Mouse (Mus musculus): ENCODE results near the gene Kcnj12. TPM values are rescaled to one million over a fixed set of nuclear protein-coding genes. Genes with fewer than 3 reads are reported as not detected.

Gene Kcnj12
- total and polyA plus RNA-seq, 3 experiments = not detected

DNA sequence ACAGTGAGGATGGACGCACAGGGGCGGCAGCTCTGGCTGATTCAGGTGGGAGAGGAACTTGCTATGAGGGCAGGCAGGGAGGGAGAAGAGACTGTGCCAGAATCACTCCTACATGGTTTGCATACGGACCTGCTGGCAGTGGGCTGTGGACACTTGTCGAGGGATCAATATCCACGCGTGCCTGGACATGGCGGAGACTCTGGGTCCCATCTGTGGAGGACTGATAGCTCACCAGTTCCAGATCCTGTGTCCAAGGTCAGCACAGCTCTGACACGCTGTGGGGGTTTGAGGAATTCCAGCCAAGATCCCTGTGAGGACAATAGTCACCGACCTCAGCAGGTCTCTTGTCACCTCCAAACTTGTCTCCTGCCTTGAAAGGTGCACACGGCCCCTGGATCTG is 87.7 kb downstream of the Kcnj12 start:
- H3K9me3 ChIP-seq (replicated peaks) = no peaks in the 10 kb centered on the region
- TF ChIP-seq TAL1 (conservative IDR thresholded peaks at IDR 0.05; ENCODE audit: low read depth, low read length) (no peak), GATA1 (IDR thresholded peaks at IDR 0.05; ENCODE audit: borderline replicate concordance, low read length) (no peak), POLR2AphosphoS5 (IDR thresholded peaks at IDR 0.05; ENCODE audit: insufficient replicate concordance, low read depth, low read length) (no peak), GATA2 (IDR thresholded peaks at IDR 0.05; ENCODE audit: borderline replicate concordance, low read depth, low read length) (no peak), CTCF (IDR thresholded peaks at IDR 0.05; ENCODE audit: low read depth, low read length) (no peak)
- DNase-seq (ENCODE audit: low spot score) (no peak), ATAC-seq (ENCODE audit: extremely low read depth, insufficient number of reproducible peaks, low FRiP score, poor library complexity, severe bottlenecking) (no peak)
- no peak overlapping the region for H3K4me3 ChIP-seq (ENCODE audit: low read depth, low read length)
- no peaks in the 10 kb centered on the region for H3K36me3 ChIP-seq (replicated peaks)
- peaks cover 23% of the 10 kb centered on the region for H3K27me3 ChIP-seq (ENCODE audit: insufficient read depth, low read length)
- no peaks in the 10 kb centered on the region for H3K4me1 ChIP-seq (ENCODE audit: insufficient read depth, low read depth, low read length)

DNA sequence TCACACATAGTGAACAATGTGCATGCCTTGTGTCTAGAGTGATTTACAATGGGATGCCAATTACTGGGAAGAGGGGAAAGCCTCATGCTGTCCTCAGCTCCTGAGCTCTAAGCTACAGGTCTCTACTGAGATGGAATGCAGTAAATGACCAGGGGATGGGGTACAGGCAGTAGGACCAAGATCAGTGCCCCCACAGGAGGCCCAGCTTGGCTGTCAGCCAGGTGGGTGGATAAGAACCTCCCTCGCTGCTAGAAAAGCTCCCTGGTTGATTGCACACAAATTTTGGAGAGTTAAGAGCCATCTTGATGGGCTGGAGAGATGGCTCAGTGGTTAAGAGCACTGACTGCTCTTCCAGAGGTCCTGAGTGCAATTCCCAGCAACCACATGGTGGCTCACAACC is 88.6 kb downstream of the Kcnj12 start:
- DNase-seq (ENCODE audit: low spot score) (no peak), ATAC-seq (ENCODE audit: extremely low read depth, insufficient number of reproducible peaks, low FRiP score, poor library complexity, severe bottlenecking) (no peak)
- TF ChIP-seq CTCF (IDR thresholded peaks at IDR 0.05; ENCODE audit: low read depth, low read length) (no peak), GATA1 (IDR thresholded peaks at IDR 0.05; ENCODE audit: borderline replicate concordance, low read length) (no peak)
- Histone ChIP-seq H3K4me3 (ENCODE audit: low read depth, low read length) (no peak overlapping the region), H3K36me3 (replicated peaks) (no peaks in the 10 kb centered on the region), H3K9me3 (replicated peaks) (no peaks in the 10 kb centered on the region), H3K27me3 (ENCODE audit: insufficient read depth, low read length) (peaks cover 19% of the 10 kb centered on the region), H3K4me1 (ENCODE audit: insufficient read depth, low read depth, low read length) (no peaks in the 10 kb centered on the region)

DNA sequence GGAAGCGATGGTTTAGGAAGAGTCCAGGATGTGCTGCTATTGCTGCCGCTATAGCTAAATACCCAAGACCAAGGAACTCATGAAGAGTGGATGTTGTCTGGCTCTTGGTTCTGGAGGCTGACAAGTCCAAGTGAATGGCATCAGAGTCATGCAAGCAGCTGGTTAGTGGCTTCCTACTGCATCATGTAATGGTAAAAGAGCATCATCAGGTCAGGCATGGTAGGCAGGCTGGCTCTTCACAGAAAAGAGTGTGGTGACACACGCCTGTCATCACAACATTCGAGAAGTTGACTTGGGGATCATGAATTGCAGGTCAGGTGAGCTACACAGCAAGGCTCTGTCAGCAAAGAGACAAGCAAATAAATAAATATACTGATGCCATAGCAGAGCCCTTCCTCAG is 89.1 kb downstream of the Kcnj12 start:
- no peaks in the 10 kb centered on the region for H3K4me1 ChIP-seq (ENCODE audit: insufficient read depth, low read depth, low read length)
- H3K36me3 ChIP-seq (replicated peaks) = no peaks in the 10 kb centered on the region
- no peaks in the 10 kb centered on the region for H3K9me3 ChIP-seq (replicated peaks)
- H3K4me3 ChIP-seq (ENCODE audit: low read depth, low read length) = no peak overlapping the region
- TF ChIP-seq POLR2AphosphoS5 (IDR thresholded peaks at IDR 0.05; ENCODE audit: insufficient replicate concordance, low read depth, low read length) (no peak), GATA1 (IDR thresholded peaks at IDR 0.05; ENCODE audit: borderline replicate concordance, low read length) (no peak)
- DNase-seq (ENCODE audit: low spot score) (no peak), ATAC-seq (ENCODE audit: extremely low read depth, insufficient number of reproducible peaks, low FRiP score, poor library complexity, severe bottlenecking) (no peak)
- H3K27me3 ChIP-seq (ENCODE audit: insufficient read depth, low read length) = peaks cover 18% of the 10 kb centered on the region

DNA sequence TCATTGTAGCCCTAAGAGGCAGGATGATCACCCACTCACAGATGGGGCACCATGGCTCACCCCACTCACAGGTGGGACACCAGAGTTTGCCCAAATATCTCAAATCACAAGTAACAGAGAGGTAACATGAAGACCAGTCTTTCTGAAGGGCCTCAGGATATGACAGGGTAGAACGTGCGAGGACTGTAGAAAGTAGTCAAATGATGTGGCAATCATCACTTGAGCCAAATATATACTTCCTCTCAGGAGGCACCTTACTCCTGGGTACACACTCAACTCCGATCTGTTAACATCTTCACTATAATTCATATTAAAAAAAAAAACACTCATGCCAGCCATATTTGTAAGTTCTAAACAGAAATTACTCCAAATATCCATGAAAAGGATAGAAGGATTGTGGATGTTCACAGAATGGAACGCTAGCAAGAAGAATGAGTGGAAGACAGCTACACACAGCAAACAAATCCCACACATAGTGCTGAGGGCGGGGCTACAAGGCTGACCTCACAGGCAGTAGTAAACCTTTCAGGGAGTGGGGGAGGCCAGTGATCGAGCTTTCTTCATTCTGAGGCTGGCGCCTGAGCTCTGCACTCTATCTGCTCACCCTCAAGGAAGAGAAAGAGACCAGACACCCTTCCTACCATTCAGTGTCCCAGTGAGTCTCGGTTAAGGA is 90.1 kb downstream of the Kcnj12 start:
- TF ChIP-seq TAL1 (conservative IDR thresholded peaks at IDR 0.05; ENCODE audit: low read depth, low read length) = no peak
- TF ChIP-seq GATA1 (IDR thresholded peaks at IDR 0.05; ENCODE audit: borderline replicate concordance, low read length) = no peak
- no peak for TF ChIP-seq CTCF (IDR thresholded peaks at IDR 0.05; ENCODE audit: low read depth, low read length)
- TF ChIP-seq GATA2 (IDR thresholded peaks at IDR 0.05; ENCODE audit: borderline replicate concordance, low read depth, low read length) = no peak
- TF ChIP-seq POLR2AphosphoS5 (IDR thresholded peaks at IDR 0.05; ENCODE audit: insufficient replicate concordance, low read depth, low read length) = no peak
- Histone ChIP-seq H3K9me3 (replicated peaks) (no peaks in the 10 kb centered on the region), H3K27me3 (ENCODE audit: insufficient read depth, low read length) (peaks cover 18% of the 10 kb centered on the region), H3K4me1 (ENCODE audit: insufficient read depth, low read depth, low read length) (no peaks in the 10 kb centered on the region), H3K36me3 (replicated peaks) (no peaks in the 10 kb centered on the region), H3K4me3 (ENCODE audit: low read depth, low read length) (no peak overlapping the region)
- DNase-seq (ENCODE audit: low spot score) (no peak), ATAC-seq (ENCODE audit: extremely low read depth, insufficient number of reproducible peaks, low FRiP score, poor library complexity, severe bottlenecking) (no peak)

DNA sequence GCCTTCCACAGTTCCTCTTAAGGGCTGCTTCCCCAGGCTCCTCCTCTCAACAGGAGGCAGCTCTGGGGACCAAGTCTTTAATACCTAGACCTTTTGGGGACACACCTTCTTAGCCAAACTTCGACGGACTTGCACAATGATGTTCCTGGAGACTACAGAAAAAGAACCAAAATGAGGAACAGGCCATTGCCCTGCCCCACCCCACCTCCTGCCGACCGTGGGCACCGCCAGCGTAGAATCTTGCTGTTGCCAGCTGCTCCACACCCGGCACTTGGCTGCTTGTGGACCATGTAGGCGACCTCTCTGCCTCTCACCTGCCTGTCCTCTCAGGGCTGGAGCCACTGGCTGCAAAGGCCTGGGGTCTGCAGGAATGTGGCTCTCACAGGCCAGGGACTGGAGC is 93.9 kb downstream of the Kcnj12 start:
- Histone ChIP-seq H3K27me3 (ENCODE audit: insufficient read depth, low read length) (peaks cover 16% of the 10 kb centered on the region; the same call in 1 of the 2 replicates), H3K4me3 (ENCODE audit: low read depth, low read length) (no peak overlapping the region), H3K36me3 (replicated peaks) (no peaks in the 10 kb centered on the region), H3K4me1 (ENCODE audit: insufficient read depth, low read depth, low read length) (no peaks in the 10 kb centered on the region), H3K9me3 (replicated peaks) (no peaks in the 10 kb centered on the region)
- DNase-seq (ENCODE audit: low spot score) = no peak
- ATAC-seq (ENCODE audit: extremely low read depth, insufficient number of reproducible peaks, low FRiP score, poor library complexity, severe bottlenecking) = no peak
- no peak for TF ChIP-seq GATA1 (IDR thresholded peaks at IDR 0.05; ENCODE audit: borderline replicate concordance, low read length)

DNA sequence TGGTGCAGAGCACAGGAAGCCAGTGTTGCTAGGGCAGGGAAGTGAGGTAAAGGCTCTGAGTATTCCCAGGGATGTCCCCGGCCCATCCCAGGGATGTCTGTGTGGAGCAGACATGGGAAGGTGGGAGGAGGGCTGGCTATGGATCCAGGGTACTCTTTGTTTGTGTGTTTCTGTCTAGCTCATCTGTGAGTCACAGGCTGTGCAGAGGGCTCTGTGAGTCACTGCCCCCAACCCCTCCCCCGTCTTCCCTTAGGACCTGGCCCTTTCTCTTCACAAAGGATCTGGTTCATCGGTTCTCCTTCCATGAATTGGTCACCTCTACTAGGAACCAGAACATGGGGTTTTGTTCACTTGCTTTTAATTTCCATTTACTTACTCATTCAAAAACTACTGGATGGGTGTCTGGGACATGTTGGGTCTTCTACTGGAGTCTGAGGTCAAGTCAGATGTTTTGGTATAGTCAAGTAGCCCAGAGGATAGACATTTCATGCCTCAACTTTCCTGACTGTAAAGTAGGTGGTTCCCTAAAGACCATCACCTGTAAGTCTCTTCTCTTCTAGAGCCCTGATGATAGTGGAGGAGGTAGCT is 97.7 kb downstream of the Kcnj12 start:
- Histone ChIP-seq H3K4me1 (ENCODE audit: insufficient read depth, low read depth, low read length) (no peaks in the 10 kb centered on the region), H3K36me3 (replicated peaks) (no peaks in the 10 kb centered on the region), H3K27me3 (ENCODE audit: insufficient read depth, low read length) (peaks cover 19% of the 10 kb centered on the region), H3K9me3 (replicated peaks) (no peaks in the 10 kb centered on the region), H3K4me3 (ENCODE audit: low read depth, low read length) (no peak overlapping the region)
- ATAC-seq (ENCODE audit: extremely low read depth, insufficient number of reproducible peaks, low FRiP score, poor library complexity, severe bottlenecking) (no peak), DNase-seq (ENCODE audit: low spot score) (no peak)
- no peak for TF ChIP-seq GATA2 (IDR thresholded peaks at IDR 0.05; ENCODE audit: borderline replicate concordance, low read depth, low read length)
- no peak for TF ChIP-seq CTCF (IDR thresholded peaks at IDR 0.05; ENCODE audit: low read depth, low read length)
- no peak for TF ChIP-seq TAL1 (conservative IDR thresholded peaks at IDR 0.05; ENCODE audit: low read depth, low read length)
- no peak for TF ChIP-seq POLR2AphosphoS5 (IDR thresholded peaks at IDR 0.05; ENCODE audit: insufficient replicate concordance, low read depth, low read length)
- no peak for TF ChIP-seq GATA1 (IDR thresholded peaks at IDR 0.05; ENCODE audit: borderline replicate concordance, low read length)

Other genes starting within 250 kb of the Kcnj12 start
- 20.3 and 24.0 TPM in 2 replicates for gene Top3a, start 245.2 kb upstream of the Kcnj12 start, total RNA-seq (2014; fragmentation: Nextera tagmentation)
- 20.3 and 24.0 TPM in 2 replicates for gene Top3a, start 245.2 kb upstream of the Kcnj12 start, total RNA-seq (2017)
- gene Top3a, start 245.2 kb upstream of the Kcnj12 start, polyA plus RNA-seq (2012) = 8.4 and 11.1 TPM in 2 replicates
- gene Smcr8, start 245.0 kb upstream of the Kcnj12 start, total RNA-seq (2014; fragmentation: Nextera tagmentation) = 54.9 and 56.1 TPM in 2 replicates
- 42.1 and 44.7 TPM in 2 replicates for gene Smcr8, start 245.0 kb upstream of the Kcnj12 start, total RNA-seq (2017)
- gene Smcr8, start 245.0 kb upstream of the Kcnj12 start, polyA plus RNA-seq (2012) = 1.8 and 2.4 TPM in 2 replicates
- 22.2 and 24.7 TPM in 2 replicates for gene Shmt1, start 210.8 kb upstream of the Kcnj12 start, total RNA-seq (2014; fragmentation: Nextera tagmentation)
- gene Shmt1, start 210.8 kb upstream of the Kcnj12 start, total RNA-seq (2017) = 107 and 120 TPM in 2 replicates
- gene Shmt1, start 210.8 kb upstream of the Kcnj12 start, polyA plus RNA-seq (2012) = 6.7 and 11.1 TPM in 2 replicates
- 15.2 and 15.7 TPM in 2 replicates for gene Dhrs7b, start 191.9 kb upstream of the Kcnj12 start, total RNA-seq (2014; fragmentation: Nextera tagmentation)
- gene Dhrs7b, start 191.9 kb upstream of the Kcnj12 start, total RNA-seq (2017) = 21.9 and 23.9 TPM in 2 replicates
- 2.6 and 3.2 TPM in 2 replicates for gene Dhrs7b, start 191.9 kb upstream of the Kcnj12 start, polyA plus RNA-seq (2012)
- gene Tmem11, start 143.3 kb upstream of the Kcnj12 start, total RNA-seq (2014; fragmentation: Nextera tagmentation) = 32.5 and 38.0 TPM in 2 replicates
- gene Tmem11, start 143.3 kb upstream of the Kcnj12 start, total RNA-seq (2017) = 56.3 and 60.2 TPM in 2 replicates
- gene Tmem11, start 143.3 kb upstream of the Kcnj12 start, polyA plus RNA-seq (2012) = 29.6 and 29.8 TPM in 2 replicates
- gene Natd1, start 107.8 kb upstream of the Kcnj12 start, total RNA-seq (2014; fragmentation: Nextera tagmentation) = 10.5 and 10.9 TPM in 2 replicates
- 6.4 and 7.7 TPM in 2 replicates for gene Natd1, start 107.8 kb upstream of the Kcnj12 start, total RNA-seq (2017)
- 5.4 and 5.9 TPM in 2 replicates for gene Natd1, start 107.8 kb upstream of the Kcnj12 start, polyA plus RNA-seq (2012)
- 24.6 and 32.1 TPM in 2 replicates for gene Map2k3, start 90.5 kb upstream of the Kcnj12 start, total RNA-seq (2014; fragmentation: Nextera tagmentation)
- 22.1 and 30.6 TPM in 2 replicates for gene Map2k3, start 90.5 kb upstream of the Kcnj12 start, total RNA-seq (2017)
- 189 and 219 TPM in 2 replicates for gene Map2k3, start 90.5 kb upstream of the Kcnj12 start, polyA plus RNA-seq (2012)
- gene Tnfrsf13b, start 104.2 kb downstream of the Kcnj12 start, total RNA-seq (2014; fragmentation: Nextera tagmentation) = 46.2 and 49.1 TPM in 2 replicates
- 53.7 and 60.5 TPM in 2 replicates for gene Tnfrsf13b, start 104.2 kb downstream of the Kcnj12 start, total RNA-seq (2017)
- 131 and 149 TPM in 2 replicates for gene Tnfrsf13b, start 104.2 kb downstream of the Kcnj12 start, polyA plus RNA-seq (2012)
- gene Usp22, start 152.5 kb downstream of the Kcnj12 start, total RNA-seq (2014; fragmentation: Nextera tagmentation) = 63.4 and 70.7 TPM in 2 replicates
- 34.7 and 52.1 TPM in 2 replicates for gene Usp22, start 152.5 kb downstream of the Kcnj12 start, total RNA-seq (2017)
- 23.3 and 37.8 TPM in 2 replicates for gene Usp22, start 152.5 kb downstream of the Kcnj12 start, polyA plus RNA-seq (2012)
- 0.98 TPM in 1 of 2 replicates, not detected in the other for gene Aldh3a1, start 185.0 kb downstream of the Kcnj12 start, total RNA-seq (2014; fragmentation: Nextera tagmentation)
- 0.12 TPM in 1 of 2 replicates, not detected in the other for gene Aldh3a1, start 185.0 kb downstream of the Kcnj12 start, total RNA-seq (2017)
- not detected in 2 replicates for gene Aldh3a1, start 185.0 kb downstream of the Kcnj12 start, polyA plus RNA-seq (2012)
- gene Aldh3a2, start 244.9 kb downstream of the Kcnj12 start, total RNA-seq (2014; fragmentation: Nextera tagmentation) = 23.0 and 26.0 TPM in 2 replicates
- gene Aldh3a2, start 244.9 kb downstream of the Kcnj12 start, total RNA-seq (2017) = 22.1 and 27.0 TPM in 2 replicates
- 3.0 and 3.7 TPM in 2 replicates for gene Aldh3a2, start 244.9 kb downstream of the Kcnj12 start, polyA plus RNA-seq (2012)

All from G1E (cell line).